Mouse (Mus musculus): ENCODE results near the gene Fmn2. TPM values are rescaled to one million over a fixed set of nuclear protein-coding genes. Genes with fewer than 3 reads are reported as not detected.
A peak's percentile ranks its signal among the peaks of the same experiment; 100 is the strongest.

The Fmn2 gene
- polyA plus RNA-seq (2014; fragmentation: Nextera tagmentation; extraction: Ambion mirVana), result 9.4 and 10.3 TPM in 2 replicates

DNA sequence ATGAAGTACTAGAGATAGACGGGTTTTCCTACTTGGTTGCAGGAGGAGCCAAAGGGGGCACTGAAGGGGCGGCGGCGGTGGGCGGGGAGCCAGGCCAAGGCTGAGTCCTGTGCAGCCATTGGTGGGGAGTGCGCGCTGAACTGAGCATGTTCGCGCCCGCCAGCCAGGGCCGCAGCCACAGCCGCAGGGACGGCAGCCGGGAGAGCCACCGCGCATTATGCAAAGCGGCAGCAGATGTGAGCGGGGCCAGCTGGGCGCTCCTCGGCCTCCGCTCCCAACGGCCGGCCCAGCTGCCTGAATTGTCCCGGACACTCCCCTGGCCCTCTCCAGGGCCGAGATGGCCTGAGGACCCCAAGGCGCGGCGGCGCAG lies at the start of gene Fmn2:
Fmn2 (plus strand) TSS at position 165 of the 370 bp plus-strand sequence.
- WGBS, result under 1% methylated on average over 29 of the region's 29 CpGs

DNA sequence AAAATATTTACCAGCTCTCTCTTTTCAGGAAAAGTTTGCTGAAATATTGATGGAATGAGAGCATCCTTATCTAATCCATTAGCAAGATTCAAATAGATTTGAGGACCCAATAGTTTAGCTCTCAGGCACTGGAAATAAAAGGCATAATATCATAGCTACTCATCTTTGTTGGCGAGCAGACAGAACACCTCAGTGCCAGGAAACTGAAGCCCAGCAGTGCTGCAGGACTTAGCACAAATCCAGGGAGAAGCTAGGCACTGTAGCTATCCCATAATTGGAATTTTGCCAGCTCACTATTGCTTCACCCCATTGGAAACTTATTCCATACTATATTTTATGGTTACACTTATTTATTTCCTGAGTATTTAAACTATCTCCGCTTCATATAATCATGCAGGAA lies 46.5 kb upstream of the Fmn2 start:
- ATAC-seq (ENCODE audit: low FRiP score, low TSS enrichment) (no peak), DNase-seq (no peak)
- Histone ChIP-seq H3K4me3 (replicated peaks; ENCODE audit: low read depth, low read length) (no peak overlapping the region), H3K27me3 (ENCODE audit: control insufficient read depth, insufficient read depth, low read length) (no peaks in the 10 kb centered on the region), H3K4me1 (ENCODE audit: control insufficient read depth, insufficient read depth, low read length) (no peaks in the 10 kb centered on the region), H3K36me3 (ENCODE audit: control insufficient read depth, insufficient read depth, low read length) (no peaks in the 10 kb centered on the region), H3K27ac (replicated peaks; ENCODE audit: low read depth, low read length) (no peak overlapping the region), H3K4me2 (ENCODE audit: low read length) (no peak overlapping the region), H3K9me3 (ENCODE audit: control insufficient read depth, low read length) (no peaks in the 10 kb centered on the region), H3K9ac (replicated peaks; ENCODE audit: low read length) (no peak overlapping the region)
- WGBS, result 87% methylated on average over 2 of the region's 2 CpGs

More for the DNA sequence above, at the start of gene Fmn2:
- no peaks in the 10 kb centered on the region for H3K27me3 ChIP-seq (ENCODE audit: control insufficient read depth, insufficient read depth, low read length)
- peak; percentile 93 for ATAC-seq (ENCODE audit: low FRiP score, low TSS enrichment)
- no peaks in the 10 kb centered on the region for H3K9me3 ChIP-seq (ENCODE audit: control insufficient read depth, low read length)
- H3K36me3 ChIP-seq (ENCODE audit: control insufficient read depth, insufficient read depth, low read length), result no peaks in the 10 kb centered on the region
- peak; percentile 91 for DNase-seq
- peaks cover 25% of the 10 kb centered on the region for H3K4me1 ChIP-seq (ENCODE audit: control insufficient read depth, insufficient read depth, low read length)
- H3K4me3 ChIP-seq (replicated peaks; ENCODE audit: low read depth, low read length), result peak within 1 kb of the TSS; percentile 84
- peak within 1 kb of the TSS; percentile 93 for H3K27ac ChIP-seq (replicated peaks; ENCODE audit: low read depth, low read length)
- peak within 1 kb of the TSS; percentile 93 for H3K4me2 ChIP-seq (ENCODE audit: low read length)
- peak within 1 kb of the TSS; percentile 93 for H3K9ac ChIP-seq (replicated peaks; ENCODE audit: low read length)

DNA sequence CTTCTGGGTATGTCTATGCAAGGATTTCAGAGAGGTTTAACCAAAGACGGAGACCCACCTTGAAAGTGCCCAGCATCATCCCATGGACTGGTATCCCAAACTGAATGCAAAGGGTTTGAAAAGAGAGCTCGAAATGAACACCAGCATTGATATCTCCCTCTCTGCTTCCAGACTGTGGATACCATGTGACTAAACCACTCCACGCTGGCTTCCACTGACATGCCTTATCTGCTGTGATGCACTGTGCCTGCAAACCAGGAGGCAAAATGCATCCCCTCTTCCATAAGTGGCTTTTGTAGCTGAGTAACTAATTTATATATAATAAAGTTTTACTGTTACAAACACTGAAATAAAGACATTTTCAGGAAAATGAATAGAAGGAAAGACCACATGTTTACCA lies 36.2 kb upstream of the Fmn2 start:
- Histone ChIP-seq H3K9ac (replicated peaks; ENCODE audit: low read length) (no peak overlapping the region), H3K4me2 (ENCODE audit: low read length) (no peak overlapping the region), H3K9me3 (ENCODE audit: control insufficient read depth, low read length) (no peaks in the 10 kb centered on the region), H3K27ac (replicated peaks; ENCODE audit: low read depth, low read length) (no peak overlapping the region), H3K4me1 (ENCODE audit: control insufficient read depth, insufficient read depth, low read length) (no peaks in the 10 kb centered on the region), H3K4me3 (replicated peaks; ENCODE audit: low read depth, low read length) (no peak overlapping the region), H3K27me3 (ENCODE audit: control insufficient read depth, insufficient read depth, low read length) (no peaks in the 10 kb centered on the region), H3K36me3 (ENCODE audit: control insufficient read depth, insufficient read depth, low read length) (no peaks in the 10 kb centered on the region)
- DNase-seq, result no peak
- ATAC-seq (ENCODE audit: low FRiP score, low TSS enrichment), result no peak
- WGBS, result 89% methylated on average over 3 of the region's 3 CpGs

DNA sequence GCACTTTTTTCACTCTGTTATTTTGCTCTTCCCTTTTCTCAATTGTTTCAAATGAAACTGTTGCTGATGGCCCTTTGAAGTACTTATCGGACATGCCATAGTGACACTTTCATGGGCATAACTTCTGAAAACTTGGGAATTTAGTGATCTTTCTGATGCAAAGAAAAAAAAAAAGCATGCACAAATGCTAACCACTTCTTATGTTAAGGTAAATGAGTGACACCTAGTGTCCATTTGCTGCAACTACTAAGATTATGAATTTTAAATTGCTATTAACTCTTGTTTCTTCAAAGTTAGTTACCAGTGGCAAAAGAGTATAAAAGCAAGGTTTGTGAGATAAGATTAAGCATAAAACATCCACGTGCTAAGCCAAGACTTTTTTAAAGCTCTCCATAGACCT lies 35.4 kb upstream of the Fmn2 start:
- 42% methylated on average over 2 of the region's 2 CpGs for WGBS
- H3K4me1 ChIP-seq (ENCODE audit: control insufficient read depth, insufficient read depth, low read length), result no peaks in the 10 kb centered on the region
- no peaks in the 10 kb centered on the region for H3K36me3 ChIP-seq (ENCODE audit: control insufficient read depth, insufficient read depth, low read length)
- no peak overlapping the region for H3K9ac ChIP-seq (replicated peaks; ENCODE audit: low read length)
- no peak overlapping the region for H3K4me2 ChIP-seq (ENCODE audit: low read length)
- DNase-seq, result peak; percentile 74
- H3K4me3 ChIP-seq (replicated peaks; ENCODE audit: low read depth, low read length), result no peak overlapping the region
- no peaks in the 10 kb centered on the region for H3K9me3 ChIP-seq (ENCODE audit: control insufficient read depth, low read length)
- H3K27ac ChIP-seq (replicated peaks; ENCODE audit: low read depth, low read length), result no peak overlapping the region
- ATAC-seq (ENCODE audit: low FRiP score, low TSS enrichment), result no peak
- H3K27me3 ChIP-seq (ENCODE audit: control insufficient read depth, insufficient read depth, low read length), result no peaks in the 10 kb centered on the region

DNA sequence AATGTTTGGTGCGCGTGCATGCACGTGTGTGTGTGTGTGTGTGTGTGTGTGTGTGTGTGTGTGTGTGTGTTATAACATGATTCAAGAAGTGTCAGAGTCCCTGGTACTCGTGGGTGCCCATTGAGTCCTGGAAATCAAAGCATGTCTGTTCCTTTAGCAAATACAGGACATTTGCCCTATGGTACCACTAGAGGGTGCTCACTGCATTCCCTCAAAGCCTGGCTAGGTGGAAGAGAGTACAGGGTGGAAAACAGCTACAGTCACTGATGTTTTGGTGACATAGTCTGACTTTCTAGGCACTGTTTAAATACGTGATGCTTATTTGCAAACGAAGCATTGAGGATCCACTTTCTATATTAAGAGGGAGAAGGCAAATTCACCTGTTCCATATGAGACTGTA lies 31.9 kb upstream of the Fmn2 start:
- H3K27me3 ChIP-seq (ENCODE audit: control insufficient read depth, insufficient read depth, low read length), result no peaks in the 10 kb centered on the region
- no peaks in the 10 kb centered on the region for H3K4me1 ChIP-seq (ENCODE audit: control insufficient read depth, insufficient read depth, low read length)
- peak; percentile 88 for DNase-seq
- no peaks in the 10 kb centered on the region for H3K9me3 ChIP-seq (ENCODE audit: control insufficient read depth, low read length)
- no peak overlapping the region for H3K4me3 ChIP-seq (replicated peaks; ENCODE audit: low read depth, low read length)
- no peak overlapping the region for H3K27ac ChIP-seq (replicated peaks; ENCODE audit: low read depth, low read length)
- ATAC-seq (ENCODE audit: low FRiP score, low TSS enrichment), result peak; percentile 79; the same call in 1 of the 2 replicates
- no peaks in the 10 kb centered on the region for H3K36me3 ChIP-seq (ENCODE audit: control insufficient read depth, insufficient read depth, low read length)
- 5% methylated on average over 6 of the region's 6 CpGs for WGBS
- no peak overlapping the region for H3K9ac ChIP-seq (replicated peaks; ENCODE audit: low read length)
- H3K4me2 ChIP-seq (ENCODE audit: low read length), result no peak overlapping the region

DNA sequence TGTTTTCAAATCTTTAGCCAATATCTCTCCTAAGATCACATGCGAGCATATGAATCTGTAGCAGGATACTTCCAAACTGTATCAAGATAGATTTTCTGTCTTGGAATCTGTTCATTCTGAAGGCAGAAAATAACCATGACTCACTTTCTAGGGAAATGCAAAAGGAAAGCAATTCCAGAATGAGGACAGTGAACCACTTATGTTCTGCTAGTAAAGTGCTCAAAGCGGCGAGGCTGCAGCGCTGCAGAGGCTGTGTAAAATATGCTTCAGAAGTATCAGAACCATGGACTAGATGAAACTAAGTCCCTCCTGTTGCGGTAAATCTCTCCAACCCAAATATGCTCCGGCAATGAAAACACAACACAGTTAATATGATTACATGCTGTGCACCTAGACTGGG lies 19.1 kb upstream of the Fmn2 start:
- no peak for ATAC-seq (ENCODE audit: low FRiP score, low TSS enrichment)
- Histone ChIP-seq H3K9me3 (ENCODE audit: control insufficient read depth, low read length) (no peaks in the 10 kb centered on the region), H3K27me3 (ENCODE audit: control insufficient read depth, insufficient read depth, low read length) (no peaks in the 10 kb centered on the region), H3K9ac (replicated peaks; ENCODE audit: low read length) (no peak overlapping the region), H3K4me2 (ENCODE audit: low read length) (no peak overlapping the region), H3K4me3 (replicated peaks; ENCODE audit: low read depth, low read length) (no peak overlapping the region), H3K4me1 (ENCODE audit: control insufficient read depth, insufficient read depth, low read length) (no peaks in the 10 kb centered on the region), H3K27ac (replicated peaks; ENCODE audit: low read depth, low read length) (no peak overlapping the region), H3K36me3 (ENCODE audit: control insufficient read depth, insufficient read depth, low read length) (no peaks in the 10 kb centered on the region)
- DNase-seq, result no peak
- 91% methylated on average over 6 of the region's 6 CpGs for WGBS

DNA sequence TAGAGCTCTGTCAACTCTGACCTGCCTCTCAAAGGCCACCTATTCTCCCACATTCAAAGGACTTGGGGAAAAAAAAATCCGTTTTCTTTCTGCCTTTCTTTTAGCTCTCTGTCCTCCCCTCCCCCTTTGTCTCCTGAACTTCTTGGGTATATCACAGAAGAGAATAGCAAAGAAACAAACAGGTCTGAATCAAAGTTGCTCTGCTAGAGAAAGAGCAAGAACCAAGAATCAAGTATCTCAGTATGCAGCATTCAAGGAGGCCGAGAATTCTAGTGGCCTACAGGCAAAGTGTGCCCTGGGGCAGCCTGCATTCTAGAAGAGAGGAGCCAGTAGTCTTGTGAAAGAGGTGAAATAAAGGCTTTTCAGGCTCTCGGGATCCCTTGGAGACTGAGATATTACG lies 1.6 kb upstream of the Fmn2 start:
- peak; percentile 36 for DNase-seq
- 7% methylated on average over 4 of the region's 4 CpGs for WGBS
- Histone ChIP-seq H3K4me1 (ENCODE audit: control insufficient read depth, insufficient read depth, low read length) (peaks cover 13% of the 10 kb centered on the region), H3K27me3 (ENCODE audit: control insufficient read depth, insufficient read depth, low read length) (no peaks in the 10 kb centered on the region), H3K4me2 (ENCODE audit: low read length) (no peak overlapping the region), H3K4me3 (replicated peaks; ENCODE audit: low read depth, low read length) (no peak overlapping the region), H3K27ac (replicated peaks; ENCODE audit: low read depth, low read length) (peak overlapping the region; percentile 53; the same call in 1 of the 2 replicates), H3K9me3 (ENCODE audit: control insufficient read depth, low read length) (no peaks in the 10 kb centered on the region), H3K9ac (replicated peaks; ENCODE audit: low read length) (no peak overlapping the region), H3K36me3 (ENCODE audit: control insufficient read depth, insufficient read depth, low read length) (no peaks in the 10 kb centered on the region)
- ATAC-seq (ENCODE audit: low FRiP score, low TSS enrichment), result no peak

DNA sequence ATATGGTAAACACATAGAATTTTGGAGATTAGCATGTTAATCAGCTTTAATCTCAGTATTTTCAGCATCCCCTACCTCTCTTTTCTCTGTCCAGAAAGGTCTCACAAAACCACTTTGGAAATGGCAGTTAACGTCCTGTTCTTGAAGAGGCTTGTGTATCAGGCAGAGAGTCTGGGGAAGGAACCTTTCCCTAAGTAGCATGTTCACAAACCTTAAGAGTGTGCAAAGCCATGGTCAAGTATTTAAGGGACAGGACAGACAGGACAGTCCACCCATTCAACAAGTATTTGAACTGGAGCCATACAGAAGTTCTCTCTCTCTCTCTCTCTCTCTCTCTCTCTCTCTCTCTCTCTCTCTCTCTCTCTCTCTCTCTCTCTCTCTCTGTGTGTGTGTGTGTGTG lies 614 bp upstream of the Fmn2 start:
- DNase-seq (no peak), ATAC-seq (ENCODE audit: low FRiP score, low TSS enrichment) (no peak)
- Histone ChIP-seq H3K27ac (replicated peaks; ENCODE audit: low read depth, low read length) (no peak overlapping the region; the same call in 1 of the 2 replicates), H3K4me2 (ENCODE audit: low read length) (peak overlapping the region; percentile 93; the same call in 1 of the 2 replicates), H3K4me3 (replicated peaks; ENCODE audit: low read depth, low read length) (no peak overlapping the region), H3K4me1 (ENCODE audit: control insufficient read depth, insufficient read depth, low read length) (peaks cover 18% of the 10 kb centered on the region), H3K9ac (replicated peaks; ENCODE audit: low read length) (no peak overlapping the region), H3K36me3 (ENCODE audit: control insufficient read depth, insufficient read depth, low read length) (no peaks in the 10 kb centered on the region), H3K9me3 (ENCODE audit: control insufficient read depth, low read length) (no peaks in the 10 kb centered on the region), H3K27me3 (ENCODE audit: control insufficient read depth, insufficient read depth, low read length) (no peaks in the 10 kb centered on the region)
- 7% methylated on average over 1 of the region's 1 CpGs for WGBS

DNA sequence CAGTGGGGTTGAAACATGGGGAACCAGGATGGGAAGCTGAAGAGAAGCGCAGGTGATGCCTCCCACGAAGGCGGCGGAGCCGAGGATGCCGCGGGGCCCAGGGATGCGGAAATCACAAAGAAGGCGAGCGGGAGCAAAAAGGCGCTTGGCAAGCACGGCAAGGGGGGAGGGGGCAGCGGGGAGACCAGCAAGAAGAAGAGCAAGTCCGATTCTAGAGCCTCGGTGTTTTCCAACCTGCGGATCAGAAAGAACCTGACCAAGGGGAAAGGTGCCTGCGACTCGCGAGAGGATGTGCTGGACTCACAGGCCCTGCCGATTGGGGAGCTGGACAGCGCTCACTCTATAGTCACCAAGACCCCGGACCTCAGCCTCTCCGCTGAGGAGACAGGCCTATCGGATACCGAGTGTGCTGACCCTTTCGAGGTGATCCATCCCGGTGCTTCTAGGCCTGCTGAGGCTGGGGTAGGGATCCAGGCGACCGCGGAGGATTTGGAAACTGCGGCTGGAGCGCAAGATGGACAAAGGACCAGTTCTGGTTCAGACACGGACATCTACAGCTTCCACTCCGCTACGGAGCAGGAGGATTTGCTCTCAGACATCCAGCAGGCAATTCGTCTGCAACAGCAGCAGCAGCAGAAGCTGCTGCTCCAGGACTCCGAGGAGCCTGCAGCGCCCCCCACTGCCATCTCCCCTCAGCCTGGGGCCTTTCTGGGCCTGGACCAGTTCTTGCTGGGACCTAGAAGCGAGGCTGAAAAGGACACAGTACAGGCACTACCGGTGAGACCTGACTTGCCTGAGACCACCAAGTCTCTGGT lies 613 bp downstream of the Fmn2 start:
- under 1% methylated on average over 40 of the region's 40 CpGs for WGBS

More for the DNA sequence above, 613 bp downstream of the Fmn2 start:
- Histone ChIP-seq H3K9me3 (ENCODE audit: control insufficient read depth, low read length) (no peaks in the 10 kb centered on the region), H3K27me3 (ENCODE audit: control insufficient read depth, insufficient read depth, low read length) (no peaks in the 10 kb centered on the region), H3K4me1 (ENCODE audit: control insufficient read depth, insufficient read depth, low read length) (peaks cover 31% of the 10 kb centered on the region), H3K4me3 (replicated peaks; ENCODE audit: low read depth, low read length) (peak overlapping the region; percentile 84), H3K4me2 (ENCODE audit: low read length) (peak overlapping the region; percentile 93), H3K36me3 (ENCODE audit: control insufficient read depth, insufficient read depth, low read length) (no peaks in the 10 kb centered on the region), H3K9ac (replicated peaks; ENCODE audit: low read length) (peak overlapping the region; percentile 93), H3K27ac (replicated peaks; ENCODE audit: low read depth, low read length) (peak overlapping the region; percentile 93)
- ATAC-seq (ENCODE audit: low FRiP score, low TSS enrichment) (peak; percentile 51), DNase-seq (peak; percentile 80)

Data from midbrain, embryonic 14.5 days (tissue).